Mouse (Mus musculus) left cerebral cortex, postnatal 36 days (tissue): ENCODE data around the gene BC035947. TPM values are rescaled to one million over a fixed set of nuclear protein-coding genes. Genes with fewer than 3 reads are reported as not detected.
"Not testable (repeated sequence)": the region's sequence is repeated elsewhere in the genome, so short reads cannot be mapped to it uniquely, and the experiment has no call there.

Experiments
- DNase-seq, 2 experiments: peaks; one replicate each; pipeline ENCODE4 v3.0.0; 2021 to 2022; ENCODE audit warnings: low spot score in 2 of 2, mixed read lengths in 1 of 2
- intact Hi-C: fragments of 180-260 bp; cut with DNase I; formaldehyde crosslinking; loops from one replicate; pipeline ENCODE4 v1.15.1; 2025
- total RNA-seq, 2 experiments: library from RNA; stranded (reverse); gene quantifications; 2 replicates each; pipeline ENCODE4 v1.2.3; 2021

BC035947 gene
- total RNA-seq, 2 experiments from 2014 or later: 0.45 to 0.49 TPM

GRCm38 (mm10) chr1:78510862-78511261 lies 1.1 kb downstream of the BC035947 start, which contains the start of gene Mogat1:
Mogat1 (plus strand) TSS chr1:78510991.
- no peak for DNase-seq
- intact Hi-C loops: no loop called here

DNA sequence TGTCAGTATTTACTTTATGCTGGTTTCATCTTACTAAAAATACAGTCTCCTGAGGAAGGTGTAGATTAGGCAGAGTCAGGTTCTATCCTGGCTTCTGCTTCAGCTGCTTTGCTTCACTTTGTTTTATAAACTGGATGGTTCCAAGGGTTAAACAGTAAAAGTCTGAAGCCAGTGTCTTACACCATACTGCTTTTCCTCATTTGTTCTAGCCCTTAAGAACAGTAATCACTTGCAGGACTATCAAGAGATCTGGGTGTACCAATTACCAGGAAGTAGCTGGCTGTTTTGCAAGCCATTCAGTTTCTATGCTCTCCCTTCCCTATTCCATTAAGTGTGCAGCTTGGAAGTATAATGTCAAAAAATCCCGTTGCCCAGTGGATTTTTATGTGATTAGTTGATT lies 4.8 kb downstream of the BC035947 start:
- DNase-seq: no peak
- intact Hi-C loops: no loop called here

- DNase-seq: no peak
Observed at GRCm38 (mm10) chr1:78502527-78502926, 9.4 kb downstream of the BC035947 start.

GRCm38 (mm10) chr1:78501856-78502255 lies 10.1 kb downstream of the BC035947 start:
- intact Hi-C loops: not testable (repeated sequence)

More at GRCm38 (mm10) chr1:78502527-78502926, 9.4 kb downstream of the BC035947 start:
- intact Hi-C loops: no loop called here

GRCm38 (mm10) chr1:78501036-78501435 lies 10.9 kb downstream of the BC035947 start:
- intact Hi-C loops: no loop called here
- no peak for DNase-seq

More at GRCm38 (mm10) chr1:78501856-78502255, 10.1 kb downstream of the BC035947 start:
- not testable (repeated sequence) for DNase-seq

DNA sequence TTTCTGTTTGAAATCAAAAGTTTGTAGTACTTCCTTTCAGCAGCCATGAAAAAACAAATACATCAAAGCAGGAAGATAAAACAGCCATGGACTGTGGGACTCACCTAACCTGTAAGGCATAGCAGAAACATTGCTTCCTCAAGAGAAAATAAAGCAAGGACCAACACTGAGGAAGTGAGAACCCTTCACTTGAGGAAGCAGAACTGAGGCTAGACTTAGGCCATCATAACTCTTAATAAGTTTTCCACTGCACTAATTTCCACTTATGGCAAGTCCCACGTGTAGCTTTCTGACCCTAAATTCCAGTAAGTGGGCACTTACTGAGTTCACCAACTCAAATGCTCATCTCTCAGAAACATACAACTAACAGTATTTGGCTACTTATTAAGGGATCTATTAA lies 21.8 kb downstream of the BC035947 start:
- intact Hi-C loops: no loop called here
- DNase-seq: no peak

DNA sequence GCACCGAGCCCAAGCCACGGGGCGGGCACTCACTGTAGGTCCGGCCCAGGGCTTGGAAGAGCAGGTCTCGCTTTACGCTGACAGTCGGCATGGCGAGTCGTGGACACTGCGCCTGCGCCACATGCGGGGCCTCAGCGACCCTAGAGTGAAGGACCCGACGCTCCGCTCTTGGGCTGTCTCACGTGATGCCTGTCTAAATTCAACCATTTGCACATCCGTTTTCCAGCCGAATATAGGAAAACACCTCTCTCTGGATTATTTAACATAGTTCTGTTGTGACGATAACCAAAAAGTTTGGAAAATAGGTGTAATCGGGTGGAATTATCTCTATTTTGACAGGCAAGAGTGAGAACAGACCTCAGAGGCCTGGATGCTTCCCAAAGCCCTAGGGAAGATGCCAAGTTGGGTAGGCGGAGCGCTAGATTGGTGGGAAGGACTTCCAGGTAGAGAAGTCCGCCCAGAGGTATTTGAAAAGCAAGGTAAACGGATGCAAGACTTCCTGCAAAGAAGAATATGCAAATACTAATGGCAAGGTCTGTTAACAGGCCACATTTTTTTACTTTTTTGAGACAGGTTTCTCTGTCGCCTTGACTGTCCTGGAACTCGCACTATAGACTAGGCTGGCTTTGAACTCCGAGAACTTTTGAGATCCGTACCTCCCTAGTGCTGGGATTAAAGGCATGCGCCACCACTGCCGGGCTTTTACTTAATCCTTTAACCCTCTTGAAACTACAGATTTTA lies 23.0 kb downstream of the BC035947 start, which contains the start of gene Farsb:
TSS of gene Farsb (minus strand) at position 146 of the 741 bp plus-strand sequence.
- peak; percentile 88 to 90 for DNase-seq
- intact Hi-C loops: no loop called here

- intact Hi-C loops: no loop called here
- DNase-seq: no peak
Observed at GRCm38 (mm10) chr1:78488427-78488751, 23.6 kb downstream of the BC035947 start.

GRCm38 (mm10) chr1:78484361-78484760 lies 27.6 kb downstream of the BC035947 start:
- intact Hi-C loops: no loop called here
- DNase-seq: no peak

- DNase-seq: no peak
- intact Hi-C loops: no loop called here
Observed at GRCm38 (mm10) chr1:78483430-78483829, 28.5 kb downstream of the BC035947 start.

DNA sequence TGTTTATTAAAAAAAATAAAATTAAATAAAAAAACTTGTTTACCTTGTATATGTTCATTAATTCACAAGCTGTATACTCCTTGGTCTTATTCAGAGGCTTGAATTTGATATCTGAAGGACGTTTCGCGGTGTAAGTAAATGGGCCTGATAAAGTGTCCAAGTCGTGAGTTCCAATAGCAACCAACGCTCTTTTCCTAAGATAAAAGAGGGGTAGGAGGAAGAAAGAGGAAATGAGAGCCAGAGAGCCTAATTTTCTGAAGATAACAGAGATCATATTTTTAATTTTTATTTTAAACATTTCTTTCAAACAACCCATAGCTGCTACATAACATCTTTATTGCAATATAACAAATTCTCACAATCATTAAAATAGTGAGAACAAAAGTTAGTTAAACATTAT lies 39.5 kb downstream of the BC035947 start:
- no peak for DNase-seq
- intact Hi-C loops: no loop called here

DNA sequence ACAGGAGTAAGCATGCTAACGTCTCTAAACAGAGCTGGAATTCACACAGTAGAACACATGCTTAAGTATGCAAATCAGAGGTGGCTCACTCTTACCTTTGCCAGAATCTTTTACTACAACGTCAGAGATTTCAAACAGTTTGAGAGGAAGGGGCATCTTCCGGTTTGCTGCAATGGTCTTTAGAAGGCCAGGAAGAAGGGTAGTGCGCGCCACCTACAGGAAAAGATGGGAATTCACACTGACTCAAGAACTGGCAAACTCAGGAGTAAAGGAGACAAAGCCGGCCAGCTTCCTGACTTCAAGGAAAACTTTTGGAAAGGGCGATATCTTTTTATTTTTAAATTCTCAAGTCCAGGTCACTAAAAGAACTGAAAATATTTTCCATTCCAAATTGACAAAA lies 57.3 kb downstream of the BC035947 start:
- DNase-seq: peak in 1 of 2 experiments; percentile 28
- intact Hi-C loops: loop anchor here (2.0 kb wide), 1 partner anchor 476 kb away; no protein-coding TSS in a partner anchor

DNA sequence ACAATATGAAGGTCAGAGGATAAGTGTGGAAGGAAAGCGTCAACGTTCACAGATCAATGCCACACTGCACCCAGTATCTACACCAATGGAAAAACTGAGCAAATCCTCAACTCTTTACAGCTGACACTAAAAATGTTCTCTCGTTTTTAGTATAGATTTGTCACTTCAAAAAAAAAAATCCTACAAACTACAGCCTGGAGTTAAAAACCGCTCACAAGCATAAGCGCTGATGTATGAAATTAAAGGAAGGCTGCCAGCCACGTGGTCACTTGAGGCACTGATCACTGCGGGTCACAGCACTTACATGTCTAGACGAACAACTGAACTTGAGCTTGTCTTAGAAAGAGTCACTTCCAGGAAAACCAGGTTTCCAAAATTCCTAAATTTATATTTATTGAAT lies 58.1 kb downstream of the BC035947 start:
- intact Hi-C loops: loop anchor here (2.0 kb wide), 1 partner anchor 475 kb away; no protein-coding TSS in a partner anchor
- no peak for DNase-seq

- no peak for DNase-seq
- intact Hi-C loops: no loop called here
Observed at GRCm38 (mm10) chr1:78452544-78452943, 59.4 kb downstream of the BC035947 start.

- intact Hi-C loops: no loop called here
- DNase-seq: no peak
Observed at GRCm38 (mm10) chr1:78451070-78451854, 60.7 kb downstream of the BC035947 start.

DNA sequence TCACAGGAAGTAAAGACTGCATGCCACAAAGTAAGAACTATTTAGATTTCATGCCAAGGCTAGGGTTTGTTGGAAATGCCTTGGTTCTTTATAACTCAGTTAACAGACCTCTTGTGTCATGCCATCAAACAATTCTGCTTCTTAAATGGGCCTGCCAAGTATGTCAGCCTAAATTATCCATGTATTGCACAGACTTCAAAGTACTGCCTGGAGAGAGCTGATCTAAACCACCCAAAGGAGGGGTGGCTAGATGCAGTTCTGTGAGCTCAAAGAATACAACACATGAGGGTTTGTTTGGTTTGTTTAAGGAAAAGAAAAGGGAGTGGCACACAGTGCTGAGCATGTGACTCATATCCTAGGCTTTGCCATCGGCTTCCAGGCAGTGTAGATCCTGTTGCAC lies 63.9 kb downstream of the BC035947 start:
- intact Hi-C loops: no loop called here
- no peak for DNase-seq

Other genes starting within 250 kb of the BC035947 start
- 1 to 10 TPM; 8.8 to 9.7 TPM for gene Sgpp2, start 201.8 kb downstream of the BC035947 start, total RNA-seq
- 10 to 100 TPM; 56.3 to 63.0 TPM for gene Farsb, start 23.3 kb downstream of the BC035947 start, total RNA-seq
- not detected for gene Mogat1, start 1.2 kb downstream of the BC035947 start, total RNA-seq
- gene Acsl3, start 145.7 kb upstream of the BC035947 start, total RNA-seq: 100 to 1,000 TPM; 159 to 167 TPM
- 10 to 100 TPM; 12.5 to 17.3 TPM for gene Utp14b, start 145.9 kb upstream of the BC035947 start, total RNA-seq